Mouse (Mus musculus): ENCODE measurements around the gene Prdm4. TPM values are rescaled to one million over a fixed set of nuclear protein-coding genes. Genes with fewer than 3 reads are reported as not detected.

The Prdm4 gene
- polyA plus RNA-seq, 1 experiment from 2014 or later, result 11.0 TPM

DNA sequence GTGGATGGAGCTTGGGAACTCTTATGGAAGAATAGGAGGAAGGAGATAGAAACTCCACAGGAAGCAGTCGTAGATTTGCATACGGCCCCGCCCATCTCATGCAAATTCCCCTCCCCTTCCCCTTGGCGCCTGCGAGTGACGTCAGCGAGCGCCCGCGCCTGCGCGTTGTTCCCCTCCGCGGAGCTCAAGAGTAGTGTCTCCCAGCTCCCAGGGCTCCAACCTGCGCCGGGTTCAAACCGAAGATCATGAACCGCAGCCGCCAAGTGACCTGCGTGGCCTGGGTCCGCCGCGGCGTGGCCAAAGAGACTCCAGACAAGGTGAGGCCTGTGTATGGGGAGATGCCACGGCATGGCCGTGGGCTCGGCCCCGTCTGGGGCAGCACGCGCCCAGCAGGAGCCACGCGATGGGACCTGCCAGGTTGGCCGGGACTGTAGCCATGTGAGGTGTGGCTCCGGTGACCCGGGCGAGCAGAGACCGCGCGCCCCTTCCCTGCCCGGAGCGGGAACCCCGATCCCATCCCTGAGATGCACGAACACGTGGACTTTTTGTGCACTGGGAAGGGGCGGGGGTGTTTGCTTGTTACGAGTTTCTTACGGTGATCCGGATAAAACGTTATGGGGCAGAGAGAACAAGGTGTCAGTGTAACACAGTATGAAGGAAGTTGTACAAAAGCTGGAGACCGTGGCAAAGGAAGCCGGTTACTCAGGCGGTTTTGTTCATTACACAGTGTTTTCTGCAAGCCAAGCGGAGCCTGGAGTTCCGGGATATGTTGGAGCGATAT is 45.1 kb downstream of the Prdm4 start:
- DNase-seq (ENCODE audit: low spot score), result peak; percentile 89

DNA sequence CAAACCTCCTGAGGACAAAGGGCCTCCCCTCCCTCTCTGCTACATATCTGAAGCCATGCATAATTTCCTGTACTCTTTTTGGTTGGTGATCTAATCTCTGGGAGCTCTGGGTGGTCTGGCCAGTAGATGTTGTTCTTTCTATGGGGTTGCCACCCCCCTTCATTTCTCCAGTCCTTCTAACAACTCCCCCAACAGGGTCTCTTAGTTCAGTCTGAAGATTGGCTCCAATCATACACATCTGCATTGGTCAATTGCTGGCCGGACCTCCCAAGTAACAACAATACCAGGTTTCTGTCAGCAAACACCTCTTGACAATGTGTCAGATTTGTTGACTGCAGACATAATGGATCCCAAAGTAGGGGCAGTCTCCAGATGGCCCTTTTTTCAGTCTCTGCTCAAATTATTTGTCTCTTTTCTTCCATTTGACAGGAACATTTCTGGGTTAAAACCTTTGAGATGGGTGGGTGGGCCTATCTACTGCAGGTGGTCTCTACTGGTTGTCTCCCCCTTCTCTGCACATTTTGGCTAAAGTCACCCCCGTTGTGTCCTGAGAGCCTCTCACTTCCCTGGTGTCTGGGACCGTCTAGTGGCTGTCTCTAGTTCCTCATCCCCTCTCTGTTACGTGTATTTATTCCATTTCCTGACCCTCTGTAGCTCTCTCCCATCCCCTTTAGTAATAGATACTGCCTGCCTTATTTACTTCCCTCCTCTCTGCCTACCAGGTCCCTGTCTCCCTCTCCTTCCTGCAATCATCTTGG is 70.7 kb downstream of the Prdm4 start:
- DNase-seq (ENCODE audit: low spot score), result no peak

Other genes with a start within 250 kb of the Prdm4 start
- 64.4 and 67.5 TPM in 2 replicates for gene Pwp1, start 87.6 kb downstream of the Prdm4 start, polyA plus RNA-seq (2015; fragmentation: Nextera tagmentation; extraction: Ambion mirVana)
- gene Ascl4, start 10.5 kb upstream of the Prdm4 start, polyA plus RNA-seq (2015; fragmentation: Nextera tagmentation; extraction: Ambion mirVana), result 0.15 and 0.33 TPM in 2 replicates
- gene Rtcb, start 40.7 kb upstream of the Prdm4 start, polyA plus RNA-seq (2015; fragmentation: Nextera tagmentation; extraction: Ambion mirVana), result 146 and 148 TPM in 2 replicates
- 0.86 and 0.87 TPM in 2 replicates for gene Bpifc, start 94.8 kb upstream of the Prdm4 start, polyA plus RNA-seq (2015; fragmentation: Nextera tagmentation; extraction: Ambion mirVana)
- 51.4 and 54.7 TPM in 2 replicates for gene Fbxo7, start 104.8 kb upstream of the Prdm4 start, polyA plus RNA-seq (2015; fragmentation: Nextera tagmentation; extraction: Ambion mirVana)